Comparison of ENCODE assay signal across 1 mouse cellular context in genomic region chr5:136962501-136962900, GRCm38 (mm10).
TF ChIP-seq lines count a peak whose summit lies in the region.

No protein-coding gene starts in this region.

TF ChIP-seq in CH12.LX, 34 proteins besides CTCF, POLR2A, EP300 and RAD21:
- TF ChIP-seq KAT2A (IDR thresholded peaks at IDR 0.05; ENCODE audit: insufficient replicate concordance, low read length) (no peak), RCOR1 (conservative IDR thresholded peaks at IDR 0.05; ENCODE audit: low read depth, low read length) (no peak), IRF4 (IDR thresholded peaks at IDR 0.05; ENCODE audit: low read depth, low read length) (peak; percentile 43; the same call in 1 of the 2 replicates), MAX (IDR thresholded peaks at IDR 0.05; ENCODE audit: low read length) (peak; percentile 52; the same call in 1 of the 2 replicates), SMC3 (IDR thresholded peaks at IDR 0.05; ENCODE audit: low read depth, low read length) (peak; percentile 68), CHD2 (IDR thresholded peaks at IDR 0.05; ENCODE audit: low read length) (no peak), CHD1 (IDR thresholded peaks at IDR 0.05; ENCODE audit: low read depth, low read length) (peak; percentile 78), MXI1 (IDR thresholded peaks at IDR 0.05; ENCODE audit: low read depth, low read length) (peak; percentile 60; the same call in 1 of the 2 replicates), MAFK (IDR thresholded peaks at IDR 0.05; ENCODE audit: insufficient replicate concordance, low read length) (no peak), BHLHE40 (IDR thresholded peaks at IDR 0.05; ENCODE audit: low read depth, low read length) (no peak), JUND (conservative IDR thresholded peaks at IDR 0.05; ENCODE audit: low read depth, low read length) (no peak), POLR2AphosphoS2 (IDR thresholded peaks at IDR 0.05; ENCODE audit: low read depth, low read length) (no peak)
